Mouse (Mus musculus) cerebellum, adult 11 months (tissue): ENCODE data around the gene Tspan13.

ENCODE experiments used
- DNase-seq: peaks from one replicate; pipeline ENCODE4 v3.0.0; 2022

The Tspan13 gene

GRCm38 (mm10) chr12:35975898-35976297, 66.4 kb downstream of the Tspan13 start:
- DNase-seq = no peak

- DNase-seq = no peak
Observed at GRCm38 (mm10) chr12:35966768-35967141, 75.5 kb downstream of the Tspan13 start.

- DNase-seq = no peak
Observed at GRCm38 (mm10) chr12:35966098-35966767, 76.1 kb downstream of the Tspan13 start.
